Mouse (Mus musculus) left cerebral cortex, adult 8-10 months (tissue): ENCODE measurements at regions not wholly inside any gene's neighbourhood (a gene's known extent, or its start where the extent isn't known, plus 50 kb on each side); places are given as distances from the start of the nearest gene placed in this dataset.

Source experiments
- DNase-seq, 2 experiments: peaks; one replicate each; pipeline ENCODE4 v3.0.0; 2022; ENCODE audit warnings: low spot score in 2 of 2

GRCm38 (mm10) chr19:21150241-21150640, 121.8 kb upstream of the Zfand5 start:
- no peak for DNase-seq

- DNase-seq: no peak
Observed at GRCm38 (mm10) chr19:21146860-21147390, 125.2 kb upstream of the Zfand5 start.

- DNase-seq: no peak
Observed at GRCm38 (mm10) chr19:21144659-21145283, 127.3 kb upstream of the Zfand5 start.

GRCm38 (mm10) chr19:21143970-21144595, 128.0 kb upstream of the Zfand5 start:
- DNase-seq: no peak

GRCm38 (mm10) chr19:21140456-21140855, 131.6 kb upstream of the Zfand5 start:
- DNase-seq: no peak

- no peak for DNase-seq
Observed at GRCm38 (mm10) chr19:21138998-21139495, 133.0 kb upstream of the Zfand5 start.

GRCm38 (mm10) chr19:21136756-21137155, 135.3 kb upstream of the Zfand5 start:
- DNase-seq: no peak

- no peak for DNase-seq
Observed at GRCm38 (mm10) chr19:21135998-21136380, 136.1 kb upstream of the Zfand5 start.

- DNase-seq: peak in 1 of 2 experiments; percentile 21
Observed at GRCm38 (mm10) chr19:21135297-21135997, 136.6 kb upstream of the Zfand5 start.

- no peak for DNase-seq
Observed at GRCm38 (mm10) chr19:21129653-21130052, 142.4 kb upstream of the Zfand5 start.

GRCm38 (mm10) chr19:21127079-21127745, 144.9 kb upstream of the Zfand5 start:
- no peak for DNase-seq

- DNase-seq: no peak
Observed at GRCm38 (mm10) chr19:21126670-21127069, 145.4 kb upstream of the Zfand5 start.

GRCm38 (mm10) chr19:21119477-21119876, 152.6 kb upstream of the Zfand5 start:
- no peak for DNase-seq

- DNase-seq: no peak
Observed at GRCm38 (mm10) chr19:21118782-21119181, 153.3 kb upstream of the Zfand5 start.

GRCm38 (mm10) chr19:21115693-21116092, 156.4 kb upstream of the Zfand5 start:
- no peak for DNase-seq

GRCm38 (mm10) chr19:21111836-21112235, 157.8 kb upstream of the Tmc1 start:
- no peak for DNase-seq

- no peak for DNase-seq
Observed at GRCm38 (mm10) chr19:21108311-21108710, 154.3 kb upstream of the Tmc1 start.

- no peak for DNase-seq
Observed at GRCm38 (mm10) chr19:21107741-21108140, 153.7 kb upstream of the Tmc1 start.

- DNase-seq: no peak
Observed at GRCm38 (mm10) chr19:21107275-21107674, 153.3 kb upstream of the Tmc1 start.

GRCm38 (mm10) chr19:21106766-21107165, 152.8 kb upstream of the Tmc1 start:
- no peak for DNase-seq

- no peak for DNase-seq
Observed at GRCm38 (mm10) chr19:21106241-21106669, 152.3 kb upstream of the Tmc1 start.

- no peak for DNase-seq
Observed at GRCm38 (mm10) chr19:21105004-21105403, 151.0 kb upstream of the Tmc1 start.
